In genomic region chr3:20732005-20732404, GRCm38 (mm10) we compare ENCODE assay signal across 21 mouse cellular contexts.
DNase-seq lines count a peak whose midpoint lies in the region; ATAC-seq lines count a peak whose summit lies in the region.
"Had no signal": no experiment of that assay in that cellular context is flagged by ENCODE, and none has a peak within 500 bp of the region (broad histone marks: within the 10 kb centered on the region; RNA-seq: fewer than 3 reads in every experiment).

No protein-coding gene starts in this region.

- peak; percentile 74 for ATAC-seq in frontal cortex, adult (ENCODE audit: low TSS enrichment)
- ATAC-seq: activated CD4-positive, CD25-positive, alpha-beta regulatory T cell, adult 4 months; CD4-positive, CD25-positive, alpha-beta regulatory T cell, adult 4 months; forebrain, embryonic 13.5 days; forebrain, embryonic 15.5 days; forebrain, postnatal 0 days had no signal

- DNase-seq in adrenal gland, adult (ENCODE audit: inconsistent age in 2 of 2, low spot score in 1 of 2): peak; percentile 8 to 28
- no peak for DNase-seq in adrenal gland, postnatal 25 days
- no peak for DNase-seq in frontal cortex, postnatal 36 days (ENCODE audit: low spot score in 2 of 2)
- DNase-seq in brain, adult 2 months (ENCODE audit: low read depth, low spot score): peak; percentile 45
- DNase-seq in thymus, postnatal 14 days: no peak
- DNase-seq: adrenal gland, adult 8-10 months; adrenal gland, postnatal 14 days; B cell, adult 2 months; cerebellum, adult 11 months; cerebellum, adult 18-20 months; cerebellum, adult 8-10 months; cerebellum, adult 9-11 months; cerebellum, postnatal 14 days; cerebellum, postnatal 36 days; embryo, embryonic 11 days; forebrain, postnatal 0 days had no signal

Comparison
In these comparisons a context has a peak if more than half of its experiments do, and no peak if none do; other contexts are left out.
1. DNase-seq: peak in adrenal gland, adult (2 of 2) and brain, adult 2 months (single experiment); none in adrenal gland, postnatal 25 days (single experiment), frontal cortex, postnatal 36 days (0 of 2) and thymus, postnatal 14 days (single experiment).